Mouse (Mus musculus): ENCODE measurements around the gene Mfsd13b. TPM values are rescaled to one million over a fixed set of nuclear protein-coding genes. Genes with fewer than 3 reads are reported as not detected.
A peak's percentile ranks its signal among the peaks of the same experiment; 100 is the strongest.
"Not testable (repeated sequence)": the region's sequence is repeated elsewhere in the genome, so short reads cannot be mapped to it uniquely, and the experiment has no call there.

Mfsd13b gene
- polyA plus RNA-seq, 1 experiment from 2014 or later = not detected

DNA sequence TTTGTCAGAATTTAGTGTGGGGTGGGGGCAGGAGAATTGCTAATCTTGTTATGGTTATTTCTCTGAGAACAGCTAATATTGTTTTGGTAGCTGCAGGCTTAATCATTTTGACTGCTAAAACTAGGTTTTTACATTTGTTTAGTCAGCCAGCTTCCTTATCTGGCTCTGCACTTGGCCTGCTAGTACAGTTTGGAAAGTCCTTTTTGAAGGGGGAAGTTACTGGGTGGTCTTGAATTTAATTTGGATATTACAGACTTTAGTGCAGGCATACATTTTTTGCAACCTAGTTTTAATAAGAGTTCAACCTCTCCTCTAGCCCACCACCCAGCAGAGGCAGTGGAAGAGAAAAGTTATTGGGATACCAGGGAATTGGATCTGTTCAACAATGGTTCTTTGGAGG, 47.6 kb downstream of the Mfsd13b start:
- not testable (repeated sequence) for H3K27ac ChIP-seq; H3K4me2 ChIP-seq (replicated peaks); H3K9me3 ChIP-seq; H3K4me3 ChIP-seq (replicated peaks); H3K9ac ChIP-seq (replicated peaks); ATAC-seq; H3K4me1 ChIP-seq (replicated peaks); H3K36me3 ChIP-seq
- peaks cover 32% of the 10 kb centered on the region for H3K27me3 ChIP-seq

DNA sequence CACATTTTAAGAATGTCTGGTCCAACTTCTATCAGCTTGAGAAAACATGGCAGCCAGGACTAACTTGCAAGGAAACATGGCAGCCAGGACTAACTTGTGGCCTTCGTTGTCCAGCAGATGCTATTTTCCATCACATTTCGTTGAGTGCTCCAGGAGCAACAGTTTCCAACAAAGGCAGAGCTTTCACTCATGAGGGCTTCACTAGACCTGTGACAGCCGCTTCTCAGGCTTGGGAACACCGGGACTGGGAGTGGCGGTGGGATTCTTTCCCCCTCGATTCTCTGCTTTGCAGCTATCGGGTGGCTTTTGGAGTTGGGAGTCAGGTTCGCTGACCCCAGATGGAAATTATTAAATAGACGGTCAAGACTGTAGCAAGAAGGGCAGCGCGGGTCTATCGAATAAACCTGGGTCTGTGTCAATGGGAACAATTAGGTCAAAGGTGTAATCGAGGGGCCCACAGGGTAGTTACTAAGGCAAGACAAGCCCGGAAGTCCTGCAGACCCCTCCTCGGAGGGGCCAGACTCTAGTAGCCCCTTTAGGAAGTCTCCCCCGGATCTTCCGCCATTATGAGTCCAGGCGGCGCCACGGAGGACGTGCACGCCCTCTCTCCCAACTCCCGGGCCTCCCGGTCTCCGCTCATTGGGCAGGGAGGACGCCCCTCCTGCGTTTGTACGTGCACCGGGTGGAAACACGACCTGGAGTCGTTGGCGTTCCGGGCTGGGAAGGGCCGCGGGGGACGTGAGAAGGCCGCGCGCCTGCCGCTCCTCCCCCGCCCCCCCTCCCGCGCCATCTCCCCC, 51.7 kb downstream of the Mfsd13b start, which contains the start of gene Mettl9:
Gene Mettl9 (plus strand): TSS at position 590 of the 797 bp plus-strand sequence.
- Histone ChIP-seq H3K9me3 (no peaks in the 10 kb centered on the region), H3K36me3 (no peaks in the 10 kb centered on the region), H3K4me3 (replicated peaks) (peak within 1 kb of the TSS; percentile 87), H3K4me2 (replicated peaks) (peak within 1 kb of the TSS; percentile 78), H3K9ac (replicated peaks) (peak within 1 kb of the TSS; percentile 95), H3K27me3 (peaks cover 22% of the 10 kb centered on the region), H3K4me1 (replicated peaks) (peaks cover 34% of the 10 kb centered on the region), H3K27ac (peak within 1 kb of the TSS; percentile 97)
- ATAC-seq = peak; percentile 98
- 3% methylated on average over 43 of the region's 43 CpGs for WGBS

DNA sequence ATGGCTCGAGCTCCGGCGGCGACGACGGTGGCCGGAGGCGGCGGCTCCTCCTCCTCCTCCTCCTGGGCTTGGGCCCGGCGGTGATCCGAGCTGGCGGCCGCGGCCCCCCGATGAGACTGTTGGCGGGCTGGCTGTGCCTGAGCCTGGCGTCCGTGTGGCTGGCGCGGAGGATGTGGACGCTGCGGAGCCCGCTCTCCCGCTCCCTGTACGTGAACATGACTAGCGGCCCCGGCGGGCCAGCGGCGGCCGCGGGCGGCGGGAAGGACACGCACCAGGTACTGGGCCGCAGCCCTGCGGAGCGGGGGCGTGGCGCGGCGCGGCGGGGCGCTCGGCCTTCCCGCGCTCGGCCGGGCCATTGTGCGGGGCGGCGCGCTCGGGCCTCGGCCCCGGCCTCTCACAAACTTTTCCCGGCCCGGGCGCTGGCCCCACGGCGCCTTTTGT, 52.4 kb downstream of the Mfsd13b start:
- peak overlapping the region; percentile 78 for H3K4me2 ChIP-seq (replicated peaks)
- WGBS = 2% methylated on average over 46 of the region's 63 CpGs
- H3K4me1 ChIP-seq (replicated peaks) = peaks cover 38% of the 10 kb centered on the region
- H3K36me3 ChIP-seq = no peaks in the 10 kb centered on the region
- peak overlapping the region; percentile 95 for H3K9ac ChIP-seq (replicated peaks)
- H3K27me3 ChIP-seq = peaks cover 22% of the 10 kb centered on the region
- peak overlapping the region; percentile 87 for H3K4me3 ChIP-seq (replicated peaks)
- H3K9me3 ChIP-seq = no peaks in the 10 kb centered on the region
- ATAC-seq = peak; percentile 87
- H3K27ac ChIP-seq = peak overlapping the region; percentile 97

DNA sequence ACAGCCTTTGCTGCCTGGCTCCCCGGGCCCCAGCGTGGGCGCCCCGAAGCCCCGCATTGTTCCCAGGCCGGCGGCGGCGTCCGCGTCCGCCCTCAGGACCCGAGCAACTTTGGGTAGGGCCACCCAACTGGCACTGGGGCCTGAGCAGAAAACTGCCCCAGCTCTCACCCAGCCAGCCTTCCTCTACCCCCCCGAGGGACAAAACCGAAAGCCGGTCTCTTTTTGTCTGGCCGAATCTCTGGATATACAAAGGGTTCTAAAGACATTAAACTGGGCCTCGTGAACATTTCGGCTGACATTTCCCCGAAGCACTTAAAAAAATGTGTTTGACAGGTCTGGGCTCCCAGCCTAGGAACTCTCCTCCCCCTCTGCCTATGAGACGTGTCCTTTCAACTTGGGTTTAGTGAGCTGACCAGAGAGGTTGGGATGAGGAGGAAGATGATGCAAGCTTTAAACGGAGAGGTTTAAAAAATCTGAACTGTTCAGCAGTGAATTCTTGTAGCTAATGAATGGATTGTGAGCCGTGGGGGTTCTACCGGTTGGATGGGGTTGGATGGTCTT, 52.9 kb downstream of the Mfsd13b start:
- H3K9me3 ChIP-seq = no peaks in the 10 kb centered on the region
- peak overlapping the region; percentile 95 for H3K9ac ChIP-seq (replicated peaks)
- peak overlapping the region; percentile 97 for H3K27ac ChIP-seq
- peak overlapping the region; percentile 78 for H3K4me2 ChIP-seq (replicated peaks)
- peak overlapping the region; percentile 87 for H3K4me3 ChIP-seq (replicated peaks)
- under 1% methylated on average over 24 of the region's 24 CpGs for WGBS
- H3K4me1 ChIP-seq (replicated peaks) = peaks cover 43% of the 10 kb centered on the region
- H3K27me3 ChIP-seq = peaks cover 20% of the 10 kb centered on the region
- H3K36me3 ChIP-seq = no peaks in the 10 kb centered on the region
- peak; percentile 51 for ATAC-seq

DNA sequence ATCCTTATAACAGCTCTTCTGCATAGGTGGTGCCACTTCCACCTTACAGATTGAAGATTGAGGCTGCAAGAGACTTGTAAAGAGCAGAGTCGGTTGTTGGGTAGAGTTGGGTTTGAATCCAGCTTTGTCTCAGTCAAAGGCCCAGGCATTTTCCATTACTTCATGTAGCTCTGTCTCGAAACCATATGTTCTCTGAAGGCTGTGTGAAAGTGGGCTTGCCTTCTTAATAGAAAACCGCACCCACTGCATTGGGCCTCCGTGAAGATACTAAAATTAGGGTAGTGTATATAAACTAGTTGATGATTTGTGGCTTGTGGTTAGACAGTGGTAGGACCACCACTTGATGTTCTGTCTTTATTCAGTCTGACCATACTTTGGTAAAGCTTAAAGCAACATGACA, 58.3 kb downstream of the Mfsd13b start:
- H3K4me2 ChIP-seq (replicated peaks) = no peak overlapping the region
- no peak overlapping the region for H3K9ac ChIP-seq (replicated peaks)
- no peak for ATAC-seq
- 94% methylated on average over 4 of the region's 4 CpGs for WGBS
- no peak overlapping the region for H3K4me3 ChIP-seq (replicated peaks)
- peaks cover 43% of the 10 kb centered on the region for H3K4me1 ChIP-seq (replicated peaks)
- H3K27me3 ChIP-seq = no peaks in the 10 kb centered on the region
- no peaks in the 10 kb centered on the region for H3K36me3 ChIP-seq
- peaks cover 3% of the 10 kb centered on the region; the same call in 1 of the 2 replicates for H3K9me3 ChIP-seq
- no peak overlapping the region for H3K27ac ChIP-seq

DNA sequence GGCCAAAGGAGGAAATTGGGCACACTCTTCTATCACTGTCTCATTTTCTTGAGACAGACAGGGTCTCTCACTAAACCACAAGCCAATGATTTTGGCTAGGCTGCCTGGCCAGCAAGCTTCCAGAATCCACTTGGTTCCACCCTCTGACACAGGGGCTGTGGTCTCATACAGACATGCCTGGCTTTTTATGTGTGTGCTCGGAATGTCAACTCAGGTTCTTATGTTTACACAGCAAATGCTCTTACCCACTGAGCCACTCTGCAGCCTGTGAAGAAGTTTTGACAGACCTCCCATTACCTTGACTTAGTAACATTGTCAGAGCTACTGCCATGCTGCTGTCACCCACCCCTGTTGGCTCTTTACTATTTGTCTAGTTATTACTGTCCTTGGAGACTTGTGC, 59.7 kb downstream of the Mfsd13b start:
- Histone ChIP-seq H3K4me1 (replicated peaks) (peaks cover 29% of the 10 kb centered on the region), H3K4me3 (replicated peaks) (no peak overlapping the region), H3K27ac (no peak overlapping the region), H3K9ac (replicated peaks) (no peak overlapping the region), H3K9me3 (peaks cover 3% of the 10 kb centered on the region; the same call in 1 of the 2 replicates), H3K27me3 (no peaks in the 10 kb centered on the region), H3K36me3 (no peaks in the 10 kb centered on the region), H3K4me2 (replicated peaks) (no peak overlapping the region)
- ATAC-seq = no peak
- WGBS = 82% methylated on average over 1 of the region's 1 CpGs

DNA sequence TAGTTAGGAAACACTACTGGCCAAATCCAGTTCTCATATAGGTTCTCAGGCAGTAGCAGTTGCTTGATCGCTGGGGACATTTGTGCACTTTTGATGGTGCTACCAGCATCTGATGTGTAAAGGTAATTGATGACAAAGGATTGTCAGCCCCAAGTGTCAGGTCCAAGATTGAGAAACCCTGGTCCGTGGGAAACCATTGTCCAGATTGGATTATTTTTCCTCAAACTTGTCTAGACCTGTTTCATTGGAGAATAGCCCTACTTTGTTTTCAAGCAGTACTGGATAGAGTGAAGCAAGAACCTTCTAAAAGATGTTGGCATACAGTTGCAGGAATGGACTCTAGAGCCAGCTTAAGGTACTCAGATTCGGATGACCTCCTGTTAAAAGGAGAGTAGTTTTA, 60.7 kb downstream of the Mfsd13b start:
- peaks cover 18% of the 10 kb centered on the region for H3K4me1 ChIP-seq (replicated peaks)
- H3K9ac ChIP-seq (replicated peaks) = no peak overlapping the region
- WGBS = 93% methylated on average over 3 of the region's 3 CpGs
- H3K4me2 ChIP-seq (replicated peaks) = no peak overlapping the region
- no peaks in the 10 kb centered on the region for H3K27me3 ChIP-seq
- no peak overlapping the region for H3K4me3 ChIP-seq (replicated peaks)
- no peak overlapping the region for H3K27ac ChIP-seq
- peaks cover 3% of the 10 kb centered on the region; the same call in 1 of the 2 replicates for H3K9me3 ChIP-seq
- no peaks in the 10 kb centered on the region for H3K36me3 ChIP-seq
- no peak for ATAC-seq

DNA sequence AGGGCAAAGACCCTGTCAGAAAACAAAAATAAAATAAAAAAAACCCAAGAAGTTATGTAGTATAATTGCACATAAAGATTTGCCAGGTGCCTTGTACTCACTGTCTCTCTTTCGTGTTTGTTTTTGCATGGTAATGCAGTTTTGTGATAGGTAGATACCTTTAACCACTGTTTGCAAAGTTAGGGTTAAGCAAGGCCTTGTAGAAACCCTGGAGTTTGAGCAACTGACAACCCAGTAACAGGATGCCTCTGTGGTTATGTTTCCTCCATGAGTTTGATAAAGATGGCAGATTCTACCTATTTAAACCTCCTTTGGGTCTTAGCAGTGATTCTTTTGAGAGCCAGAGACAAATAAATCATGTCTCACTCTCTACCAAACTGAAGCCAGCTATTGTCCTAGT, 61.2 kb downstream of the Mfsd13b start:
- WGBS = 95% methylated on average over 1 of the region's 1 CpGs
- Histone ChIP-seq H3K9ac (replicated peaks) (no peak overlapping the region), H3K4me3 (replicated peaks) (no peak overlapping the region), H3K4me1 (replicated peaks) (peaks cover 15% of the 10 kb centered on the region; the same call in 1 of the 2 replicates), H3K36me3 (peaks cover 2% of the 10 kb centered on the region; the same call in 1 of the 2 replicates), H3K27me3 (no peaks in the 10 kb centered on the region), H3K27ac (no peak overlapping the region), H3K4me2 (replicated peaks) (no peak overlapping the region), H3K9me3 (peaks cover 3% of the 10 kb centered on the region; the same call in 1 of the 2 replicates)
- ATAC-seq = no peak

DNA sequence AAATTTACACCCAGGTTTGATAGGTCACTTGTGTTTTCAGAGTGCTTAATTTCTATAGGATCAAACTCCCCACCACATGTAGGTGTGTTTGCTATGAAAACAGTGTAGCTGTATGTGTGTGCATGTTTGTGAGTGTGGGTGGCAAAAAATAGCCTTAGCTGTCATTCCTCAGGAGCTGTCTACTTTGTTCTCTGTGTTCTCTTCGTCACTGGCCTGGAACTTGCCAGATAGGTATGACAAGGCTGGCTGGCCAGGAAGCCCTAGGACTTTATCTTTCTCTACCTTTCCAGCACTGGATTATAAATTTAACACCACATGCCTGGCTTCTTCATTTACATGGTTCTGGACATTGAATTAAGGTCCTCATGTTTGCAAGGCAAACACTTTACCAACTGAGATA, 61.9 kb downstream of the Mfsd13b start:
- 93% methylated on average over 1 of the region's 1 CpGs for WGBS
- Histone ChIP-seq H3K27me3 (no peaks in the 10 kb centered on the region), H3K9ac (replicated peaks) (no peak overlapping the region)

DNA sequence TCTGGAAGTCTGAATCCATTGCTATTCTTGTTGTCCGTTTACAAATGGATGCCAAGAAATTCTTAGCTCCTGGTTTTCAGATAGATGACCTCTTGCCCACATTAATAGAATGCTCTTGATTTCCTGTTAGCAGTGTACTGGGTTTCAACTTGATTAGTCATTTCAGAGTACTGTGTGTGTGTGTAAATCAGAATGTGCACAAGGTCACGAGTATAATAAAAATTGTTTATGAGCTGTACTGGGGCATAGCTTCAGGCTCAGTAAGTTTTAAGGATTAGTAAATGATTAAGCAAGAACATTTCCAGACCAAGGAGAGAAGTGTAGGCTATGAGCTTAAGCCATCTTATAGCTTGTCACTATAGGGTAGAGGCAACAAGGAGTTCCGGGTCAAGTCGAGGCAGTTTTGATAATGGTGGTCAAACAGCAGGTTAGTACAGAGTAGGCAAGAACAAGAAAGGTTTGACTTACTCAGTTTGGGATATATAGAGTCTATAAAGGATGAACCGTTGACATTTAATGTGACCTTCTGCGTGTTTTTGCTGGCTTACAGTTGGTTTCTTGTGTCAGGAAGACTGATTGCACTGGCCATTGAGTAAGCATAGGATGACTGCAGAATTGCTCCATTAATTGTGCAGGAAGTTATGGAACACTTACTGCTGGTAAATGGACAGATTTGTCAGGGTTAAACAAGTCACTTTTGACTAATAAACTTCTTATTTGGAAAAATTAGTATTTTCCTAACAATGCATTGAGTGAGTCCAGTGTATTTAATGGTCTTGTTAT, 63.6 kb downstream of the Mfsd13b start:
- Histone ChIP-seq H3K4me1 (replicated peaks) (0 out of 2 replicates have a peak, but pooled peaks cover 2% of the 10 kb centered on the region), H3K4me3 (replicated peaks) (no peak overlapping the region), H3K9ac (replicated peaks) (no peak overlapping the region), H3K27ac (no peak overlapping the region), H3K27me3 (no peaks in the 10 kb centered on the region), H3K4me2 (replicated peaks) (no peak overlapping the region), H3K36me3 (peaks cover 8% of the 10 kb centered on the region), H3K9me3 (peaks cover 3% of the 10 kb centered on the region; the same call in 1 of the 2 replicates)
- no peak for ATAC-seq
- WGBS = 96% methylated on average over 6 of the region's 6 CpGs

More for the DNA sequence above, 61.9 kb downstream of the Mfsd13b start:
- Histone ChIP-seq H3K4me3 (replicated peaks) (no peak overlapping the region), H3K4me2 (replicated peaks) (no peak overlapping the region), H3K27ac (no peak overlapping the region), H3K4me1 (replicated peaks) (peaks cover 13% of the 10 kb centered on the region; the same call in 1 of the 2 replicates), H3K36me3 (peaks cover 3% of the 10 kb centered on the region; the same call in 1 of the 2 replicates), H3K9me3 (peaks cover 3% of the 10 kb centered on the region; the same call in 1 of the 2 replicates)
- no peak for ATAC-seq

DNA sequence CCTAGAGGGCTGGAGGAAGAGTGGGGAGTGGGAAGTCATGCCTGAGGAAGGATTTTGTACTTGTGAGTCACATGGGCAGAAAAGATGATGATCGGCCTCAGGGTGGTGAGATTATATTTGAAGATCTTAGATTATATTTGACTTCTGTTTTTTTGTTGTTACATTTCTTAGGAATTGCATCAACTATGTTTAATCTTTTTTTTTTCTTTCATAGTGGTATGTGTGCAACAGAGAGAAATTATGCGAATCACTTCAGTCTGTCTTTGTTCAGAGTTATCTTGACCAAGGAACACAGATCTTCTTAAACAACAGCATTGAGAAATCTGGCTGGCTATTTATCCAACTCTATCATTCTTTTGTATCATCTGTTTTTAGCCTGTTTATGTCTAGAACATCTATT, 65.3 kb downstream of the Mfsd13b start:
- no peak for ATAC-seq
- no peak overlapping the region for H3K4me2 ChIP-seq (replicated peaks)
- no peak overlapping the region for H3K27ac ChIP-seq
- H3K4me3 ChIP-seq (replicated peaks) = no peak overlapping the region
- H3K9me3 ChIP-seq = peaks cover 3% of the 10 kb centered on the region; the same call in 1 of the 2 replicates
- peaks cover 21% of the 10 kb centered on the region for H3K36me3 ChIP-seq
- no peaks in the 10 kb centered on the region for H3K27me3 ChIP-seq
- 89% methylated on average over 2 of the region's 2 CpGs for WGBS
- H3K4me1 ChIP-seq (replicated peaks) = no peaks in the 10 kb centered on the region
- no peak overlapping the region for H3K9ac ChIP-seq (replicated peaks)

DNA sequence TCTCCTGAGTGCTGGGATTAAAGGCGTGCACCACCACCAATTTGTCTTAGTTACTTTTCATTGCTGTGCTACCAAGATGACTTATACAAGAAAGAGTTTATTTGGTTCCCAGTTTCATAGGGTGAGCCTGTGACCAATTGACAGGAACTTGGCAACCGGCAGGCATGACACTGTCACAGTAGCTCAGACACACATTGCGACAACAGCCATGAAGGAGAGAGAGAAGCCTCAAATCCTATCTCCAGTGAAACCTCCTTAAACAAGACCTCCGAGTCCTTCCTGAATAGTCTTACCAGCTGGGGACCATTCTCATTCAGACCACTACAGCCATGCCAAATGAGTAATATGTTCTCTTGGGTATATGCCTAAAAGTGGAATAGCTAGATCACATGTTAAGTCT, 70.8 kb downstream of the Mfsd13b start:
- no peaks in the 10 kb centered on the region for H3K27me3 ChIP-seq
- H3K36me3 ChIP-seq = peaks cover 58% of the 10 kb centered on the region
- ATAC-seq = no peak
- no peak overlapping the region for H3K4me2 ChIP-seq (replicated peaks)
- 90% methylated on average over 4 of the region's 4 CpGs for WGBS
- H3K9ac ChIP-seq (replicated peaks) = no peak overlapping the region
- H3K4me1 ChIP-seq (replicated peaks) = no peaks in the 10 kb centered on the region
- no peak overlapping the region for H3K27ac ChIP-seq
- no peak overlapping the region for H3K4me3 ChIP-seq (replicated peaks)
- H3K9me3 ChIP-seq = no peaks in the 10 kb centered on the region

Data from midbrain, embryonic 13.5 days (tissue).